Mouse (Mus musculus) ovary, adult 18-20 months (tissue): ENCODE measurements around the gene Grb14.
A peak's percentile ranks its signal among the peaks of the same experiment; 100 is the strongest.

Source experiments
- DNase-seq: peaks from one replicate; pipeline ENCODE4 v3.0.0; 2022; ENCODE audit warnings: low spot score, mixed read lengths

Gene Grb14

GRCm38 (mm10) chr2:65024887-65025286 is at the start of gene Grb14:
Gene Grb14 (minus strand): TSS chr2:65024987.
- DNase-seq, result no peak

GRCm38 (mm10) chr2:65072205-65072604 is 47.4 kb upstream of the Grb14 start:
- no peak for DNase-seq

GRCm38 (mm10) chr2:65053764-65054163 is 29.0 kb upstream of the Grb14 start:
- no peak for DNase-seq

GRCm38 (mm10) chr2:65052191-65053012 is 27.6 kb upstream of the Grb14 start:
- no peak for DNase-seq

GRCm38 (mm10) chr2:65050776-65051175 is 26.0 kb upstream of the Grb14 start:
- no peak for DNase-seq

- no peak for DNase-seq
Measured at GRCm38 (mm10) chr2:65048234-65049017, 23.6 kb upstream of the Grb14 start.

GRCm38 (mm10) chr2:65038164-65038563 is 13.4 kb upstream of the Grb14 start:
- no peak for DNase-seq

GRCm38 (mm10) chr2:65037546-65037945 is 12.8 kb upstream of the Grb14 start:
- DNase-seq, result no peak

GRCm38 (mm10) chr2:65022363-65023240 is 2.2 kb downstream of the Grb14 start:
- DNase-seq, result peak; percentile 62

GRCm38 (mm10) chr2:65021691-65022362 is 3.0 kb downstream of the Grb14 start:
- DNase-seq, result no peak

GRCm38 (mm10) chr2:65017375-65017774 is 7.4 kb downstream of the Grb14 start:
- no peak for DNase-seq

- DNase-seq, result no peak
Measured at GRCm38 (mm10) chr2:65014552-65014951, 10.2 kb downstream of the Grb14 start.

- no peak for DNase-seq
Measured at GRCm38 (mm10) chr2:65010105-65010504, 14.7 kb downstream of the Grb14 start.

GRCm38 (mm10) chr2:65007396-65007795 is 17.4 kb downstream of the Grb14 start:
- DNase-seq, result no peak

- no peak for DNase-seq
Measured at GRCm38 (mm10) chr2:65005044-65005443, 19.7 kb downstream of the Grb14 start.

GRCm38 (mm10) chr2:65003433-65003832 is 21.4 kb downstream of the Grb14 start:
- DNase-seq, result peak; percentile 29

- DNase-seq, result no peak
Measured at GRCm38 (mm10) chr2:65002631-65003030, 22.2 kb downstream of the Grb14 start.

GRCm38 (mm10) chr2:64995048-64995447 is 29.7 kb downstream of the Grb14 start:
- DNase-seq, result no peak

GRCm38 (mm10) chr2:64989426-64990187 is 35.2 kb downstream of the Grb14 start:
- no peak for DNase-seq

GRCm38 (mm10) chr2:64987782-64988181 is 37.0 kb downstream of the Grb14 start:
- DNase-seq, result no peak

GRCm38 (mm10) chr2:64975546-64975945 is 49.2 kb downstream of the Grb14 start:
- peak; percentile 75 for DNase-seq
